Mouse (Mus musculus) cerebellum, adult 8-10 months (tissue): Measurements from ENCODE around the gene Ptprg.
"Not testable (repeated sequence)": the region's sequence is repeated elsewhere in the genome, so short reads cannot be mapped to it uniquely, and the experiment has no call there.

Source experiments
- DNase-seq: peaks from one replicate; pipeline ENCODE4 v3.0.0; 2022

The Ptprg gene

DNA sequence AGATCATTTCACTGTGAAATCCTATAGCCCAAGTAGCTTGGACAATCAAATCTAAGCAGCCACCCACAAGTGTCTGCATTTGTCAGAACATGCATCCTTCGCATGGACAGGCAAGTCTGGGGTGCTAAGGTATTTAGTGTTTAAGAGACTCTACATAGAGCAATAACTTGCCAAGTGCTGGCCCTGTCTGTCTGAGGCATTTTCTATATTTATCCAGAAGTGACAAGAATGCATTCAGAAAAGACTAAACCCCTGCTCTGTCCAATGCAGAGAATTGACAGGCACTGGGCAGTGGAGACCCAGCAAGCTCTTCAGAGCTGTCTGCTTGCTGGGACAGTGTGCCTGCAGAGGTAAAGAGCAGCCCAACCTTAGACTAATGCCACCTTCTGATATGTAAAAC is 625.3 kb downstream of the Ptprg start:
- no peak for DNase-seq

DNA sequence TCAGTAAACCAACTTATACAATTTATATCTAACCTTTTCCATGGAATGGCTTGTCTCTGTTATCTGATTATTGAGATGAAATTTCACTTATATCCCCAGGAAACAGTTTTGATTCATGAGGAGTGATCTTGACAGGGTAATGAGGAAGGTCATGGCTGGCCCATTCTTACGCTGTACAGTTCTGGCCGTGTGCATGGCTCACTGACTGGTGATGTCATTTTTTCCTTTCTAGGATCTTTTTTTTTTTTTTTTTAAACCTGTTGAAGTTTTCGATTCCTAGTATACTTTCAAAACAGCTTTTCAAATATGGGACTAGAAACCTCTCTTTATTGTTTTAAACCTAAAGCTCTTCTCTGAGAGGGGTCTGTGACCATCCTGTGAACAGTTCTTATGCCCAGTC is 626.8 kb downstream of the Ptprg start:
- no peak for DNase-seq

DNA sequence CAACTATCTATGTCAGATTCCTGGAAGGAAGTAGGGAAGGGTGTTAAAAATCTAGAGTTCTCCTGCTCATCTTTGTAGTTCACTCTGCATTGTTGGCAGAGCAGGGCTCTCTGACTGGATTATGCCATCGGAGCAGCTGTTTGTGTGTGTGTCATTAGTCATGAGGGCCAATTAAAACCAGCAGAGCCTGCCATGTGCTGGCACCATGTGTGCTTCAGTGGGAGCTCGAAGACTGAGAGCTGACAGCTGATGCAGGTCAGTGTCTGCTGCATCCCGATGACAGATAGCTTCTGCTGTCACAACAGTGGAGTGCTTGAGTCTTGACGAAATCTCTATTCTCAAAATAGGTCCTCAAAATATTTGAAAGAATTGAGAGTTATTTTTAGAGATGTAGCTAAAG is 631.7 kb downstream of the Ptprg start:
- no peak for DNase-seq

DNA sequence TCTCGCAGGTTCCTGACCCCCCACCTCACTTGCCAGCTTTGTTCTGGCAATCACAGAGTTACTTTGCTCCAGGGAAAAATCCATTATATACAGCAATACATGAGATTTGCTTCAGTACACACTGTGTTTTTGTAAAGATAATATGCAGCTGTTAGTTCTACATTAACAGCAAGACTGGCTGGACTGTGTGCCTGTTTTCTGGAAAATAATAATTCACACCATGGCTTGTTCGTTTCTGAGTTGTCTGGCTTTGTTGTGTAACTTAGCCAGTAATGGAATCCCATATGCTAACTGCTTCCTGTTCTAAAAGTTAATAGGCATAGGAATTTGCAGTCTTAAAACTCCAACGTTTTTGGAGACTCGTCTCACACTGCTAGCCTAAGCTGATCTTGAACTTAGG is 635.0 kb downstream of the Ptprg start:
- DNase-seq, result no peak

DNA sequence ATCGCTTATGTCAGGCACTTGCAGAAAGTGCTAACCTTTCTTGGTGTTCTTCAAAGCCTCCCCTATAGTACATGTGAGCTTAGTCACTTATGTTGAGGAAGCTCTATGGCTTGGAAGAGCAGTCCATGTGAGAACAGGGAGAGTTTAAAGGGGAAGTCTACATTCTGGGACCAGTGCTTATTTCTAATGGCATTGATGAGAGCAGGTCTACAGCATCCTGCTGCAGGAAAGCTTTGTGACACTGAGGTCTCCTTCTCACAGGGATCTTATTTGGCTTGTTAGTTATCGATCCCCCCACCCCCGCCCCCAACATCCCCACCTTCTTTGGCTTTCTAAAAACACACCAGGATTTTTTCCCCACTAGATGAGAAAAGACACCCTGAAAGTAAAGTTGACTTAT is 635.9 kb downstream of the Ptprg start:
- DNase-seq, result no peak

DNA sequence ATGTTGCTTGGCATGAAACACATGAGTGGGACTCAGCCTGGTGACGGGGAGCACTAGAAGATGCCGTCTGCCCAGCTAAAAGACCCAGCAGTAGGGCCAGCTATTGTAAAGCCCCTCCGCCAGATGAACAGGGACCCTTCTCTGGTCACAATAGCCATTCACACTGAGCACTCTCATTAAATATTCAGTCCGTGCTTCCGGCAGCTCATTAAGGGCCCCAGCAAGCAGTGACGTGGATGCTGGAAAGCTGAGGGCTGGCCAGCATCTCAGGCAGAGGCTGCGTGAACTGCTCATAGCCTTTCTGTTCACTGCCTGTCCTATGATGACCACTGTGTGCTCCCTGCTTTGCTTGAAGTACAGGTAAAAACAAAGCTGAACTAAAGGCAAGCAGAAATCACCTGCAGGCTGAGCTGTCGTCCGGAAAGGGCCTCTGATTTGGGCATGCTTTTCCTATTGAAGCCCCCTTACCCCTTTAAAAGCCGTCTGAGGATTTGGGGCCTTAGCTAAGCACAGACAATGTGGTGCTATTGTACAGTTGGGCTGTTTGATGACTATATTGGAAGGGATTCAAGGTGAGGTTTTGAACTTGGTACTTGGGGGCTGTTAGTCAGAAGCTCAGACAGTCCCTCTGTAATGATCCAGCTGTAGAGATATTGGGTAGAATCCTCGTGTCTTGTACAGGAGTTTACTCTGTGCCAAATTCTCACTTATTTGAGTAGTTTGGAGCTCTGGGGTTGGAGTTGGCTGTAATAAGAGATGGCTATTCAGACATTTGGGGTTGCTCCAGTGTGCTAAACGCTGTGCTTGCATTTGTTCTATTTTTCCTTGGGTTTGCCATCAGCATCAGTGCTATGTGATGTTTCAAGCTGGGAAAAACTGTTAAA is 636.6 kb downstream of the Ptprg start:
- no peak for DNase-seq

DNA sequence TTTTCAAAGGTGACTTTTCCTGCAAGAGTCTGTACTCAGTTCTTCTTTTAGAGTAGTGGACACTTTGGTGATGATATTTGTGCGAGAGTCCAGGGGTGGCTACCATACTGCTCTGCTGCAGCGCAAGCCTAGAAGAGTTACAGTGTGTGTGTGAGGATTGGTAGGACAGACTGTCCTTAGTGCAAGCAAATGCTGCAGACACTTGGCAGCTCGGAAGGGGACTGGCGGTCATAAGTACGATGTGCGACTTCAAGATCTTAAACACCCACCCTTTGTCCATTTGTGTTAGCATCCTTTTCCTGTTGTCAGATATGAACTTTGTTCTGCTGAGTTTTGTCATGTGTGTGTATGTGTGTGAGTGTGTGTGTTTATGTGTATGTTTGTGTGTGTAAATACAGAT is 637.7 kb downstream of the Ptprg start:
- DNase-seq, result no peak

DNA sequence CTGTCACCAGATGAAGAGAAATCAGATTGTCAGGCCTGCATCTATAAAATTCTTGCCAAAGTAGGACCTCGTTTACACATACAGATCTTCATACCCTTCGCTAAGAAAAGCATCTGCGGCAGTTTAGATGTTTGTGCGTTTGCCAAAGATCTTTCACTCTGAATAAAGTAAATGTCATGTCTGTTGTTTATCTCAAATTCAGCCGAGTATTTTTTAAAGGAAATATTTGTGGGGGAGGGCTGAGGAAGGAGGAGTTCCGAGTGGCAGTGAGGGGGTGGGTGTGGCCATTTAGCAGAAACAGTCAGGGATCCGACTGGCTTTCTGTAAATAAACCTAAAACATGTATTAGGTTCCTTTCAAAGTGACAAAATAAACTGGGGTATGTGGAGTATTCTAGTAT is 645.4 kb downstream of the Ptprg start:
- DNase-seq, result no peak

DNA sequence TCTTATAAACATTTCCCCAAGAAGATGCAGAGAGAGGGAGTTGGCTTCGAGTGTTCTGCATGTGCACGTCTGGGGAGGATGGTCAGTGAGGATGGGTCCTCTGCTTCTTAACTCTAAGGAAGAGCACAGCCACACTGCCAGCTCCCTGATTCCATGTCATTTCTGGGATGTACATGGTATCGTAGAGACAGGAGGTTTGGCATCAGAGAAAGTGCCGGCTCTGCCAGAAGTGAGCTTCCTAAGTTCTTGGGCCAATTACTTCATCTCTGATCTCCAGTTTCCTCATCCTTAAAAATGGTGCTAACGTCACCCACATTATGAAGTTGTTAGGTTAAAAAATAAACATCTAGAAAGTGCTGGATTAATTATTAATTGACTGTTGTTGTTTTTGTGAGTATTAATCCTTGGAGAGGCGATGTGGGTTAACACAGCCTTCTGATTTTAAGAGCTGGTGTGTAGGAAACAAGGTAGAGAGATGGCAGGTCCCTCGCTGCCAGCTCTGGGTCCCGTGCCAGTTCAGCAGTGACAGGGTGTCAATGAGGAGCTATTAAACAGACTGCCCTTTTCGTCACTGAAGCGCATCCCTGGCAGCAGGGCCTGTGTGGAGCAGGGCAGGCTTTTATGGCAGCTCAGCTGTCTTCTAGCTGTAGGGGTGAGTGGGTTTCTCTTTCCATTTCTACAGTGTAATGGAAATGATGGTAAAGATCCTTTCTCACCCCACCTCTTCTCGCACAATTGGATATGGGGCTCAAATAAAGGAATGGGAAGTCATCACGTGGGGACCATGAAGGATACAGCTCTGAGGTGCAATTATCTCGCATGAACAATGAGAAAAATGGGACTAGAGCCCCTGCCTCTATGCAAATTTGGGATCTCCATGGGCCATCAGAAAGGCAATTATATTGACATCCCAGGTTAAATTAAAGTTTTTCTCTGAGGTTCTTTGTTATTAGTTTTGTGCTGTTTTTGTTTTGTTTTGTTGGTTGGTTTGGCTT is 646.9 kb downstream of the Ptprg start:
- peak; percentile 7 for DNase-seq

DNA sequence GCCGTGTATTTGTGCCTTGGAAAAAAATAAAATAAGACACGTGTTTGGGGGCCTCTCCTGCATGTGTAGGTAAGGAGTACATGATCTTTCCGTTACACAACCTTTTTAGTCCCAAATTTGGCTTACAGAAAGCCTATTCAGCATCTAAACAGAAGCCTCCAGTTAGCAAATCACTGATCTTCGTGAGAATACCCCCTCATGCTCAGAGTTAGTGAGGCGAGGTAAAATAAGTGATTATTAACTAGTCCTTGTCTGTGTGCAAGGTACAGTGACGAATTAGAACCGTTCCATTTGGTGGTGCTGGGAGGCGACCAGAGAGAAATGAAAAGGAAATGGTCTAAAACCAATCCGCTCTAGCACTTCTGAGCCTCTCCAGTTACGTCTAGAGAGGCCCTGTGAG is 648.9 kb downstream of the Ptprg start:
- no peak for DNase-seq

DNA sequence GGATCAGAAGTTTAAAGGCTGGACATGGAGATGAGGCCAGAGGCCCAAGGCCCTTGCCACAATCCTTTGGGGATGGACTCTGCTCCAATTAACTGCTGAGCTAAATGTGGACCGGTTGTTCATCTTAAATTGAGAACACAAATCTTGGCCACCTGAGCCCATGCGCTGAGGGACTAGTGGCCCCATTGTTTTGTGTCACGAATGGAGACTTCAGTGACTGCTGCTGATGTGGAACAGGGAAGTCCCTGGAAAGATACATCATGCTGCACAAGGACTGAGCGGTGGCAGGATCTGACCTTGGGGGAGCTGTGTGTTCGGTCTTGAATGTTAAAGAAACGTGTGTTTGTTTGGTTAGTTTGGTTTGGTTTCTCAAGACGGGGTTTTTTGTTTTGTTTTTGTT is 649.7 kb downstream of the Ptprg start:
- no peak for DNase-seq

DNA sequence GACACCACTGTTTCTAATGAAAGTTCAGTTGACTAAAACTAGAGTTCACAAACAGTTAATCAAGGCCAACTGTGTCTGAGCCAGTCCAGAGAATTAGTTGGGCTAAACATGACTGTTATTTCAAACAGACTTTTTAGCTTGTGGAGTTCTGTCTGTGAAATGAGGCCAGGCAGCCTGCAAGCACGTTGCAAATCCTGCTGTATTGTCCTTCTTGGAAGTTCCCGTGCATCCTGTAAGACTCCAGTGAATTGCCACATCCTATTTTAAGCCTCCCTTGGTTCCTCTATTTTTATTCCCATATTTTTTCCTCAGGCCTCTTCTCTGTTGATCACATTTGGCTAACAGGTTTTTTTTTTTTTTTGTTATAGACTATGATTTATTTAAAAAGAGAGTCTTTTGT is 652.8 kb downstream of the Ptprg start:
- DNase-seq, result no peak

DNA sequence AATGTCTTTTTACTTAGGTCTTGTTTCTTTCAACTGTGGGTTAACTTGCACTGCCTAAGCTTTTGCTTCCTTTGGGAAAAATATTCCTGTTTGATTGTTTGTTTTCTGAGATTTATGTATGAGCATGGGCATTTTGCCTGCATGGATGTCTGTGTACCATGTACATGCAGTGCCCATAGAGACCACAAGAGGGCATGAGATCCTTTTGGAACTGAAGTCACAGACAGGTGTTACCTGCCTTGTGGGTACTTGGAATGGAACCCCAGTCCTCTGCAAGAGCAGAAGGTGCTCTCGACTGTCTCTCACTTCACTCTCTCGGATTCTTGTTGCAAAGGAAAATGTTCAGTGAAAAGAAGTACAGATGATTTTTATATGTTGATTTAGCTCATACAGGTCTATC is 655.2 kb downstream of the Ptprg start:
- DNase-seq, result no peak

DNA sequence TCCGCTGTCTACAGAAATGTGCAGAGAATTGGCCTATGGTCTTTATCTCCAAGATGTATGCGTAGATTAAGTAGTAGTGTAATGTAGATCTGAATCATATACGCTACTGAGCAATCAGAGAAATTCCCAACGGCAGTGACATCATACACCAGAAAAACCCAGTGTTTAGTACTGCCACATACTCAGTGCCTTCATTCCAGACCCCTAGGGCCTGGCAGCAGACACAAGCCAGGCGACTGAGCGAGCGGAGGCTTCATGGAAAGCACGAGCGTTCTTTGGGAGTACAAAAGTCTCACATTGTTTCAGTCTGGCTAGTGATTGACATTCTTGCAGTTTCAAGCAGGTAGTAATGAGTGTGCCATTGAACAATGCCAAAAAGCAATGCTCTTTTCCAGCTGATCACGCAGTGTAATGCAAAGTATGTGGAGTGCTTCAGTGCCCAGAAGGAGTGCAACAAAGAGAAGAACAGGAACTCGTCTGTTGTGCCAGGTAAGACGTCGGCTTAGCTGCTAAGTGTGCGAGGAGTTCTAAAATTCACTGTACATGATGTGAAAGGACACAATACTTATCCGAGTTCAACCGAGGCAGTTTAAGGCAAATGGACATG is 665.3 kb downstream of the Ptprg start:
- no peak for DNase-seq

DNA sequence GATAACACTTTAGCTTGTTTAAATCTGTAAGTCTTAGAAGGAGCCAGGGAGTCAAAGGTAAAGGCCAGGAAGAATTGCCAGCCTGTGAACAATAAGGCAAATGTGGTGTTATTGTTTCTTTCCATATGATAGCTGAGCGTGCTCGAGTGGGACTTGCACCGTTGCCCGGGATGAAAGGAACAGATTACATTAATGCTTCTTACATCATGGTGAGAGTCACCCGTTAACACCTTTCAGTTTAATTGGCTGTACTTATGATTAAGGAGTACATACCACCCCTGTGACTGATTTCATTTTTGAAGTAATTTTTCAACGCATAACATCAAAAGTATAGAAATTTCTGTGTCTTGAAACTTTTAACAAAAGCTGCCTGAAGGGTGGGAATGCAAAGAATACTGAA is 666.5 kb downstream of the Ptprg start:
- DNase-seq, result no peak

DNA sequence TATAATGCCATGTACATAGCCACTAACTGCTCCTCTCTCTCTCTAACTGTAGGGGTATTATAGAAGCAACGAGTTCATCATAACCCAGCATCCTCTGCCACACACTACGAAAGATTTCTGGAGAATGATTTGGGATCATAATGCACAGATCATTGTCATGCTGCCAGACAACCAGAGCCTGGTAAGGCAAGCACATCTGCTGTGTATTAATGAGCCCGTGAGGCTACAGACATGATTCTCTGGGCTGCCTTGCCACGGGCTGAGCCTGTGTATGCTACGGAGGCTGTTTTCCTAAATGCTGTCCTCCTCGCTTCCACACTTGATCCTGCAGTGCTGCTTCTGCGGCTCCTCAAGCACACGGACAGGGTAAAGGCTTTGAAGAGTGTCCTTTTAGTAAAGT is 667.2 kb downstream of the Ptprg start:
- DNase-seq, result no peak

DNA sequence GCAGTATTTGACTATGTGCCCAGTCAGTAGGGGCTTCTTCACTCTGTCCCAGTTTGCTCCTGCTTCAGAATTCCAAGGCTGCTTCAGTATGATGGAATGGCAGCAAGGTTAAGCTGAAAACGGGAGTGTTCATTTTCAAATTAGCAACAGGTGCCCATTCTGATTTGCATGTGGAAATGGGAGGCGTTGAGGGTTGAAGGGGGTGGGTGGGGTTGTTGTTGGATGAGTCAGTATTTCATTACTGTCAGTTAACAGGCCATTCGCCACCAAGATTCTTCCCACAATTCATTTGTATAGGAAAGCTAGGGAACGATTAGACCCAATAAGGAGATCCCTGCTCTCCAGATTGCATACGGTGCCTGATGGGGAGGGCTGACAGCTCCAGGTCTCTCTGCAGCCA is 668.2 kb downstream of the Ptprg start:
- DNase-seq, result no peak

DNA sequence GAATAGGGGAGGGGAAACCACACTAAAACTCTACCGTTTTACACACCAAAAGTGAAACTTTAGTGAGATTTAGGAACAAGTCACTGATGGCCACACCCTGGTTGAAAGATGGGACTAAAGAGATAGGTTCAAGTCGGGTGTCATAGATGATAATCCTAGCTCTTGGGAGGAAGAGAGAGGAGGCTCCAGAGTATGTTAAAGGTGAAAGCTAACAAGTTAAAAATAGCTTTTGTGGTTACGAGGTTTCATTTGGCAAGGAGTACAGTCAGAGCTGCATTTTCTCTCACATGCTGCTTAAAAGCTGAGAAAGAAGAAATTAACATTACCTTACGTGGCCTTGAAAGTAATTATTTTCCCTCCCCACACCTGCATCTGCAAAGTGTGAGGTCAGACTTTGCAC is 690.4 kb downstream of the Ptprg start:
- DNase-seq, result no peak

DNA sequence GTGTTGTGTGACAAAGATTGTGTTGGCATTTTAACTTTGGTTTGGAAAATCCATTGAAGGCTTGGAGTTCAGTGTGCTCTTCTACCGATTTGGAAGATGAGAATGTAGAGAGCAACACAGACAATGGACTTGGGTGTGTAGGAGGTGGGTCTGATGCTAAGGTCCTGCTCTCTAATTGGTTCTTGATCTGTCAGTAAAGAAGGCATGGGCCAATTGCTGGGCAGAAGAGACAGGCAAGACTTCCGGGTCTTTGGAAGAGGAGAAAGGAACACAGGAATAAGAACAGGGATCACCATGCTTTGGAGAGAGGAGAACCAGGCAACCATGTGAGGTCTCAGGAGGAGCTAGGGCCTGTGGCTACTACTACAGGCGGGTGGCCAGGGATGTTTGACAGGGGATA is 722.7 kb downstream of the Ptprg start:
- DNase-seq, result no peak

DNA sequence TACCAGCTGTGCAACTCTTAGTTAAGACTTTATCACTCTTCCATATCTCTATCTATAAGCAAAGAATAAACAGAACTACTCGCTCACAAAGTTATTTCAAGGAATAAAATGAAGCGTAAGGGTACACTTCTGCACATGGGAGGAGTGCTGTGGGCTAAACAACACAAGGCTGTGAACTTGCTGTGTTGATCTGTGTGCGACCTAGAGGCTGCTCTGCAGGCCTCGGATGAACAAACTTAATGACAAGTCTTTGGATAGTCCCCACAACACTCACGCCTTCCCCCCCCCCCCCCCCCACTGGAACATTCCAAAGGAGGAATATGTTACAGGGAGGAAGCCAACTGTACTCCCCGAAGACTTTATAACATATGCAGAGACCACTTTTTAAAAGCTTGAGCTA is 730.3 kb downstream of the Ptprg start, which contains the start of gene Gm49355:
TSS of gene Gm49355 (plus strand) at position 336 of the 400 bp plus-strand sequence.
- DNase-seq, result no peak

DNA sequence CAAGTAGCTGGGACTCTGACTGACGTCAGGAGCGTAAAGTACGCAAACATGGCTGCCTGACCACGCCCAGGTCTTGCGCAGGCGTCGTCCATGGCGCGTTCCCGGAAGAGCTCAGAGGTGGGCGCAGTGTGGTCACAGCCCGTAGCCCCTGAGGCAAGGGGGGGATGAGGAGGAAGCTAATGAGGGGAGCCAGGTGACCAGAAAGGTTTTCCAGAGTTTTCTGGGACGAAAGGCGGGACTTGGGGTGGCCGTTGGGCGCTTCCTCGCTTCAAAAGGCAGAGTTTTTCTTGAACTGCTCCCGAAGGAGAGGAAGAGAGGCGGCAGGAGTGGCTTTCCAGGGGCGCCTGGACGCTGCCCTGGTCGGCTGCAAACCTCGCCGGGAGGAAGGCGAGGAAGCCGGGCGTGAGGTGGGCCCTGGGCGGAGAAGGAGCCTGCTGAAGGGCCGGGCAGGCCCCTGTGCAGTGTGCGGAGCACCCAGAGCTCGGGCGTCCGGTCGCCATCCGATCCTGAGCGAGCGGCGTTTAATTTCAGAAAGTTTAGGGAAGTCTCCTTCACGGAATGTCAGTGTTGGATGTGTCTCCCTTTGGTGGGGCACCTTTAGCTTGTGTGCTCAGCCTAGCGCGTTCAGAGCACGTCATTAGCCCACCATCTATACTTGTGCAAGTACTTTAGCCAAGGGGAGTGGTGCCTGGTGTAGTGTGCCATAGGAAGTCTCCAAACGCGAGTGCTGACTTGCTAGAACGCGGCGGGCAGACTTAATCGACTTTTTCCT is 731.0 kb downstream of the Ptprg start, which contains the start of gene 3830406C13Rik:
TSS of gene 3830406C13Rik (plus strand) at position 33 of the 772 bp plus-strand sequence.
- DNase-seq, result peak; percentile 81

DNA sequence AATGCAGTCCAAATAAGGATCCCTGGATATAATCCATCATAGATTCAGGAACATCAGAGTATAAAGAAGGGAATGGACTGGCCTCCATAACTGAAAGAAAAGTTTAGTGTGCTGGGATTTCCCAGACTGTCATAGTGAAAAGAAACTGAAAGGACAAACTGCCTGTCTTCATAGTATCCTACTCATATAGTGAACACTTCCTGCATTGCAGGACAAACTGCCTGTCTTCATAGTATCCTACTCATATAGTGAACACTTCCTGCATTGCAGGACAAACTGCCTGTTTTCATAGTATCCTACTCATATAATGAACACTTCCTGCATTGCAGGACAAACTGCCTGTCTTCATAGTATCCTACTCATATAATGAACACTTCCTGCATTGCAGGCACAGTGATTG is 736.4 kb downstream of the Ptprg start:
- not testable (repeated sequence) for DNase-seq
